Mouse (Mus musculus): ENCODE results near the gene Ddx23.

The Ddx23 gene

GRCm38 (mm10) chr15:98674284-98674993, 11.7 kb upstream of the Ddx23 start:
- no peak for DNase-seq (ENCODE audit: low spot score)

GRCm38 (mm10) chr15:98673732-98674131, 11.0 kb upstream of the Ddx23 start:
- peak; percentile 65 for DNase-seq (ENCODE audit: low spot score)

GRCm38 (mm10) chr15:98672592-98672991, 9.9 kb upstream of the Ddx23 start:
- DNase-seq (ENCODE audit: low spot score), result peak; percentile 94

GRCm38 (mm10) chr15:98664042-98664907, 1.6 kb upstream of the Ddx23 start:
- peak; percentile 71 for DNase-seq (ENCODE audit: low spot score)

- no peak for DNase-seq (ENCODE audit: low spot score)
Observed at GRCm38 (mm10) chr15:98662198-98662566, 512 bp downstream of the Ddx23 start.

- no peak for DNase-seq (ENCODE audit: low spot score)
Observed at GRCm38 (mm10) chr15:98656982-98657751, 5.5 kb downstream of the Ddx23 start.

GRCm38 (mm10) chr15:98652174-98652573, 10.5 kb downstream of the Ddx23 start:
- no peak for DNase-seq (ENCODE audit: low spot score)

GRCm38 (mm10) chr15:98651431-98651830, 11.3 kb downstream of the Ddx23 start:
- no peak for DNase-seq (ENCODE audit: low spot score)

- DNase-seq (ENCODE audit: low spot score), result no peak
Observed at GRCm38 (mm10) chr15:98648071-98648470, 14.6 kb downstream of the Ddx23 start.

GRCm38 (mm10) chr15:98647308-98647707, 15.4 kb downstream of the Ddx23 start:
- no peak for DNase-seq (ENCODE audit: low spot score)

GRCm38 (mm10) chr15:98646737-98647136, 16.0 kb downstream of the Ddx23 start:
- DNase-seq (ENCODE audit: low spot score), result peak; percentile 63

GRCm38 (mm10) chr15:98645057-98646026, 17.4 kb downstream of the Ddx23 start:
- DNase-seq (ENCODE audit: low spot score), result no peak

GRCm38 (mm10) chr15:98644406-98644805, 18.3 kb downstream of the Ddx23 start:
- DNase-seq (ENCODE audit: low spot score), result no peak

- no peak for DNase-seq (ENCODE audit: low spot score)
Observed at GRCm38 (mm10) chr15:98640157-98640556, 22.5 kb downstream of the Ddx23 start.

- DNase-seq (ENCODE audit: low spot score), result no peak
Observed at GRCm38 (mm10) chr15:98637155-98637554, 25.5 kb downstream of the Ddx23 start.

GRCm38 (mm10) chr15:98636517-98636916, 26.2 kb downstream of the Ddx23 start:
- no peak for DNase-seq (ENCODE audit: low spot score)

GRCm38 (mm10) chr15:98635291-98635841, 27.3 kb downstream of the Ddx23 start:
- DNase-seq (ENCODE audit: low spot score), result peak; percentile 41

- DNase-seq (ENCODE audit: low spot score), result peak; percentile 88
Observed at GRCm38 (mm10) chr15:98634541-98635081, 28.1 kb downstream of the Ddx23 start.

GRCm38 (mm10) chr15:98633822-98634470, 28.7 kb downstream of the Ddx23 start:
- DNase-seq (ENCODE audit: low spot score), result no peak

GRCm38 (mm10) chr15:98632921-98633320, 29.8 kb downstream of the Ddx23 start:
- peak; percentile 51 for DNase-seq (ENCODE audit: low spot score)
